Comparison of ENCODE assay signal across 8 mouse cellular contexts in genomic region chr3:104713836-104714631, GRCm38 (mm10).
DNase-seq lines count a peak whose midpoint lies in the region; ATAC-seq lines count a peak whose summit lies in the region.

No protein-coding gene starts in this region.

- H3K4me2 ChIP-seq in embryonic facial prominence, embryonic 12.5 days (replicated peaks), result peak overlapping the region; percentile 30; the same call in 1 of the 2 replicates
- peak overlapping the region; percentile 56 for H3K4me2 ChIP-seq in limb, embryonic 13.5 days (replicated peaks)
- peak overlapping the region; percentile 46 for H3K4me2 ChIP-seq in midbrain, embryonic 16.5 days (ENCODE audit: low read length)

- no peaks in the 10 kb centered on the region for H3K36me3 ChIP-seq in embryonic facial prominence, embryonic 12.5 days
- no peaks in the 10 kb centered on the region for H3K36me3 ChIP-seq in limb, embryonic 13.5 days
- H3K36me3 ChIP-seq in midbrain, embryonic 16.5 days (ENCODE audit: control insufficient read depth, insufficient read depth, low read length), result no peaks in the 10 kb centered on the region

- no peaks in the 10 kb centered on the region for H3K9me3 ChIP-seq in embryonic facial prominence, embryonic 12.5 days
- H3K9me3 ChIP-seq in limb, embryonic 13.5 days, result 0 out of 2 replicates have a peak, but pooled peaks cover 3% of the 10 kb centered on the region
- H3K9me3 ChIP-seq in midbrain, embryonic 16.5 days (replicated peaks; ENCODE audit: control insufficient read depth, low read length, poor library complexity, severe bottlenecking), result no peaks in the 10 kb centered on the region

- WGBS in embryonic facial prominence, embryonic 12.5 days, result 25% methylated on average over 8 of the region's 8 CpGs
- 26% methylated on average over 8 of the region's 8 CpGs for WGBS in limb, embryonic 13.5 days
- 26% methylated on average over 8 of the region's 8 CpGs for WGBS in midbrain, embryonic 16.5 days

- no peak overlapping the region for H3K4me3 ChIP-seq in embryonic facial prominence, embryonic 12.5 days
- H3K4me3 ChIP-seq in limb, embryonic 13.5 days, result peak overlapping the region; percentile 23
- peak overlapping the region; percentile 18 for H3K4me3 ChIP-seq in midbrain, embryonic 16.5 days (ENCODE audit: low read depth, low read length)

- no peaks in the 10 kb centered on the region for H3K27me3 ChIP-seq in embryonic facial prominence, embryonic 12.5 days
- no peaks in the 10 kb centered on the region for H3K27me3 ChIP-seq in limb, embryonic 13.5 days
- no peaks in the 10 kb centered on the region for H3K27me3 ChIP-seq in midbrain, embryonic 16.5 days (ENCODE audit: control insufficient read depth, insufficient read depth, low read depth, low read length)

- H3K27ac ChIP-seq in embryonic facial prominence, embryonic 12.5 days, result no peak overlapping the region
- H3K27ac ChIP-seq in limb, embryonic 13.5 days, result no peak overlapping the region
- H3K27ac ChIP-seq in midbrain, embryonic 16.5 days (ENCODE audit: low read length), result no peak overlapping the region

- no peak overlapping the region for H3K9ac ChIP-seq in embryonic facial prominence, embryonic 12.5 days
- no peak overlapping the region for H3K9ac ChIP-seq in limb, embryonic 13.5 days
- peak overlapping the region; percentile 43; the same call in 1 of the 2 replicates for H3K9ac ChIP-seq in midbrain, embryonic 16.5 days (ENCODE audit: low read depth, low read length)

- ATAC-seq in embryonic facial prominence, embryonic 12.5 days (ENCODE audit: insufficient number of reproducible peaks, insufficient read depth, low FRiP score, low TSS enrichment), result peak; percentile 41; the same call in 1 of the 2 replicates
- ATAC-seq in limb, embryonic 13.5 days (ENCODE audit: low FRiP score, low read depth), result peak; percentile 40; the same call in 1 of the 2 replicates
- peak; percentile 93 for ATAC-seq in midbrain, embryonic 16.5 days

- peak; percentile 58 for DNase-seq in 3134 (ENCODE audit: extremely low read depth, insufficient read length, low spot score)
- peak; percentile 66 for DNase-seq in adrenal gland, postnatal 25 days
- DNase-seq in heart, adult 8-10 months (ENCODE audit: low spot score), result peak; percentile 64
- DNase-seq in kidney, adult 8-10 months, result peak; percentile 47 to 73
- peak; percentile 52 to 73 for DNase-seq in spleen, postnatal 10 days (ENCODE audit: low spot score in 2 of 2)

- H3K4me1 ChIP-seq in embryonic facial prominence, embryonic 12.5 days, result no peaks in the 10 kb centered on the region
- 0 out of 2 replicates have a peak, but pooled peaks cover 6% of the 10 kb centered on the region for H3K4me1 ChIP-seq in limb, embryonic 13.5 days
- no peaks in the 10 kb centered on the region; the same call in 1 of the 2 replicates for H3K4me1 ChIP-seq in midbrain, embryonic 16.5 days (ENCODE audit: control insufficient read depth, insufficient read depth, low read length)

Comparison
In these comparisons a context has a peak if more than half of its experiments do, and no peak if none do; other contexts are left out.
1. ATAC-seq: peak in every context shown above with its lines; median percentile 93 in midbrain, embryonic 16.5 days; 41 in embryonic facial prominence, embryonic 12.5 days; 40 in limb, embryonic 13.5 days.